Mouse (Mus musculus) MEL (cell line): ENCODE data around the gene Cpxm2. TPM values are rescaled to one million over a fixed set of nuclear protein-coding genes. Genes with fewer than 3 reads are reported as not detected.

ENCODE experiments used
- DNase-seq: peaks from one replicate; pipeline ENCODE4 v3.0.0; 2011; ENCODE audit warnings: low read depth, low spot score
- H3K27ac ChIP-seq: 2 replicates; pipeline ENCODE4 v1.5.1; 2012; ENCODE audit warnings: low read depth, mild to moderate bottlenecking, control low read depth, low read length, moderate library complexity; ENCODE audit not compliant: control insufficient read depth
- H3K27me3 ChIP-seq, 2 experiments: fragments of 150-350 bp in 1 of 2; sonication (generic) in 1 of 2; 2 replicates each; pipeline ENCODE4 v1.6.1; 2012; ENCODE audit warnings: low read length in 2 of 2, mild to moderate bottlenecking in 2 of 2, improper control_type of control experiment in 1 of 2, moderate library complexity in 1 of 2; ENCODE audit not compliant: insufficient read depth in 2 of 2, control insufficient read depth in 1 of 2
- H3K36me3 ChIP-seq, 2 experiments: 2 replicates each; pipeline ENCODE4 v1.6.1; 2012 to 2014; ENCODE audit warnings: low read length in 2 of 2, improper control_type of control experiment in 1 of 2, inconsistent platforms in 1 of 2, mild to moderate bottlenecking in 1 of 2; ENCODE audit not compliant: insufficient read depth in 2 of 2, control insufficient read depth in 1 of 2
- H3K4me1 ChIP-seq, 2 experiments: fragments of 150-350 bp in 1 of 2; sonication (generic) in 1 of 2; 2 replicates each; pipeline ENCODE4 v1.6.1; 2012; ENCODE audit warnings: low read length in 2 of 2, improper control_type of control experiment in 1 of 2, mild to moderate bottlenecking in 1 of 2; ENCODE audit not compliant: insufficient read depth in 2 of 2, control insufficient read depth in 1 of 2
- H3K4me3 ChIP-seq, 2 experiments: fragments of 150-350 bp in 1 of 2; sonication (generic) in 1 of 2; 2 replicates each; pipeline ENCODE4 v1.5.1; 2012; ENCODE audit warnings: low read depth in 2 of 2, low read length in 2 of 2, mild to moderate bottlenecking in 2 of 2, moderate library complexity in 2 of 2, control low read depth in 1 of 2, improper control_type of control experiment in 1 of 2; ENCODE audit not compliant: control insufficient read depth in 1 of 2, insufficient read depth in 1 of 2
- H3K79me2 ChIP-seq: 2 replicates; pipeline ENCODE4 v1.6.1; 2012; ENCODE audit warnings: mild to moderate bottlenecking, low read length, moderate library complexity; ENCODE audit not compliant: control insufficient read depth, poor library complexity, insufficient read depth
- H3K9ac ChIP-seq: 2 replicates; pipeline ENCODE4 v1.6.1; 2012; ENCODE audit warnings: low read depth, mild to moderate bottlenecking, control low read depth, low read length, moderate library complexity; ENCODE audit not compliant: control insufficient read depth, poor library complexity, severe bottlenecking
- H3K9me3 ChIP-seq: fragments of 150-350 bp; sonication (generic); replicated peaks from 2 replicates; pipeline ENCODE4 v1.6.1; 2012; ENCODE audit warnings: mild to moderate bottlenecking, low read length, improper control_type of control experiment, moderate library complexity; ENCODE audit not compliant: insufficient read depth
- CHD2 ChIP-seq: IDR thresholded peaks from 2 replicates; pipeline ENCODE4 v1.6.1; 2011; ENCODE audit warnings: low read length, improper control_type of control experiment
- CTCF ChIP-seq, 3 experiments: IDR thresholded peaks in 2 of 3; conservative IDR thresholded peaks in 1 of 3; 2 replicates each; pipeline ENCODE4 v1.5.1; 2011 to 2012; ENCODE audit warnings: low read length in 3 of 3, low read depth in 2 of 3, mild to moderate bottlenecking in 2 of 3, improper control_type of control experiment in 1 of 3, inconsistent platforms in 1 of 3, mixed read lengths in 1 of 3, moderate library complexity in 1 of 3; ENCODE audit not compliant: control insufficient read depth in 1 of 3, insufficient read depth in 1 of 3, poor library complexity in 1 of 3, severe bottlenecking in 1 of 3
- ELF1 ChIP-seq: IDR thresholded peaks from 2 replicates; pipeline ENCODE4 v1.6.1; 2014; ENCODE audit warnings: low read depth, mild to moderate bottlenecking, inconsistent platforms, low read length, improper control_type of control experiment, moderate library complexity
- GATA1 ChIP-seq: IDR thresholded peaks from 2 replicates; pipeline ENCODE4 v1.6.1; 2011; ENCODE audit warnings: low read depth, low read length, improper control_type of control experiment
- JUND ChIP-seq: IDR thresholded peaks from 2 replicates; pipeline ENCODE4 v1.6.1; 2011; ENCODE audit warnings: low read depth, mild to moderate bottlenecking, improper control_type of control experiment, low read length
- MAFK ChIP-seq: IDR thresholded peaks from 2 replicates; pipeline ENCODE4 v1.6.1; 2011; ENCODE audit warnings: low read depth, mild to moderate bottlenecking, low read length, improper control_type of control experiment, borderline replicate concordance
- MAX ChIP-seq: IDR thresholded peaks from 2 replicates; pipeline ENCODE4 v1.6.1; 2011; ENCODE audit warnings: low read length, improper control_type of control experiment
- MYC ChIP-seq: IDR thresholded peaks from 2 replicates; pipeline ENCODE4 v1.6.1; 2011; ENCODE audit warnings: low read depth, mild to moderate bottlenecking, low read length, improper control_type of control experiment, moderate library complexity
- RAD21 ChIP-seq: IDR thresholded peaks from 2 replicates; pipeline ENCODE4 v1.6.1; 2011; ENCODE audit warnings: mild to moderate bottlenecking, low read depth, low read length, improper control_type of control experiment
- ZMIZ1 ChIP-seq: IDR thresholded peaks from 2 replicates; pipeline ENCODE4 v1.6.1; 2012; ENCODE audit warnings: low read depth, mild to moderate bottlenecking, inconsistent platforms, low read length, improper control_type of control experiment, moderate library complexity
- polyA plus RNA-seq, 2 experiments: library from polyadenylated mRNA; stranded (reverse) in 1 of 2; unstranded in 1 of 2; fragments of >175 nt in 1 of 2; fragments of >200 nt in 1 of 2; gene quantifications; 2 replicates each; pipeline versions ENCODE4 v1.2.1 to v1.2.4; 2012; ENCODE audit warnings: low replicate concordance in 2 of 2, low read depth in 1 of 2; ENCODE audit not compliant: insufficient read length in 2 of 2, insufficient read depth in 1 of 2, missing spikeins in 1 of 2
- total RNA-seq: library from RNA; depleted of rRNA; stranded (reverse); fragments of 300-350 nt; gene quantifications from 2 replicates; pipeline ENCODE4 v1.2.3, GENCODE M21; 2012; rRNA removed

Gene Cpxm2
- total and polyA plus RNA-seq, 3 experiments, result not detected

- no peak for TF ChIP-seq GATA1
Measured at GRCm38 (mm10) chr7:131992873-131993272, 161.7 kb downstream of the Cpxm2 start (continued).

- Histone ChIP-seq H3K9ac (no peak overlapping the region), H3K27ac (no peak overlapping the region), H3K9me3 (no peaks in the 10 kb centered on the region), H3K4me1 (no peaks in the 10 kb centered on the region)
- no peak for DNase-seq
- no peak for TF ChIP-seq GATA1
- TF ChIP-seq, all 39 proteins: peak for 0
- no peaks in the 10 kb centered on the region for H3K27me3 ChIP-seq
- no peaks in the 10 kb centered on the region for H3K79me2 ChIP-seq
- H3K36me3 ChIP-seq, result no peaks in the 10 kb centered on the region
- H3K4me3 ChIP-seq, result no peak overlapping the region
Measured at GRCm38 (mm10) chr7:131992226-131992625, 162.3 kb downstream of the Cpxm2 start.

- Histone ChIP-seq H3K9ac (no peak overlapping the region), H3K27ac (no peak overlapping the region), H3K4me1 (no peaks in the 10 kb centered on the region), H3K27me3 (no peaks in the 10 kb centered on the region), H3K79me2 (no peaks in the 10 kb centered on the region), H3K9me3 (no peaks in the 10 kb centered on the region), H3K36me3 (no peaks in the 10 kb centered on the region), H3K4me3 (no peak overlapping the region)
- no peak for TF ChIP-seq MAFK
- no peak for TF ChIP-seq RAD21
- no peak for TF ChIP-seq CHD2
- TF ChIP-seq ZMIZ1, result no peak
- TF ChIP-seq JUND, result no peak
- no peak for TF ChIP-seq CTCF (IDR thresholded peaks at IDR 0.05 in 2 of 3, conservative IDR thresholded peaks at IDR 0.05 in 1 of 3; ENCODE audit: control insufficient read depth in 1 of 3, insufficient read depth in 1 of 3, low read depth in 2 of 3, low read length in 3 of 3, poor library complexity in 1 of 3, severe bottlenecking in 1 of 3)
- no peak for TF ChIP-seq MAX
- no peak for TF ChIP-seq MYC
- no peak for TF ChIP-seq ELF1
- no peak for DNase-seq
Measured at GRCm38 (mm10) chr7:131989056-131989455, 165.5 kb downstream of the Cpxm2 start.

Other genes starting within 250 kb of the Cpxm2 start
- gene Gpr26, start 188.3 kb downstream of the Cpxm2 start, total RNA-seq, result not detected in 2 replicates
- not detected for gene Gpr26, start 188.3 kb downstream of the Cpxm2 start, polyA plus RNA-seq
- 14.3 and 14.9 TPM in 2 replicates for gene Chst15, start 162.5 kb upstream of the Cpxm2 start, total RNA-seq
- gene Chst15, start 162.5 kb upstream of the Cpxm2 start, polyA plus RNA-seq, result 10 to 100 TPM in 1 of 2 experiments, not detected in 1; 18.1 TPM